Mouse (Mus musculus): ENCODE measurements at regions not wholly inside any gene's neighbourhood (a gene's known extent, or its start where the extent isn't known, plus 50 kb on each side); places are given as distances from the start of the nearest gene placed in this dataset.

GRCm38 (mm10) chr1:47097084-47097996, 204.7 kb upstream of the Slc39a10 start:
- DNase-seq (ENCODE audit: low read depth in 1 of 2, low spot score in 2 of 2): no peak

- DNase-seq (ENCODE audit: low read depth in 1 of 2, low spot score in 2 of 2): no peak
Observed at GRCm38 (mm10) chr1:47094498-47094897, 201.8 kb upstream of the Slc39a10 start.

GRCm38 (mm10) chr1:47093289-47093947, 200.8 kb upstream of the Slc39a10 start:
- no peak for DNase-seq (ENCODE audit: low read depth in 1 of 2, low spot score in 2 of 2)

- DNase-seq (ENCODE audit: low read depth in 1 of 2, low spot score in 2 of 2): no peak
Observed at GRCm38 (mm10) chr1:47076423-47076822, 183.8 kb upstream of the Slc39a10 start.

- DNase-seq (ENCODE audit: low read depth in 1 of 2, low spot score in 2 of 2): no peak
Observed at GRCm38 (mm10) chr1:47058149-47058548, 165.5 kb upstream of the Slc39a10 start.

GRCm38 (mm10) chr1:47057344-47057743, 164.7 kb upstream of the Slc39a10 start:
- DNase-seq (ENCODE audit: low read depth in 1 of 2, low spot score in 2 of 2): no peak

GRCm38 (mm10) chr1:47051109-47051508, 158.5 kb upstream of the Slc39a10 start:
- no peak for DNase-seq (ENCODE audit: low read depth in 1 of 2, low spot score in 2 of 2)

- DNase-seq (ENCODE audit: low read depth in 1 of 2, low spot score in 2 of 2): no peak
Observed at GRCm38 (mm10) chr1:47050492-47050891, 157.8 kb upstream of the Slc39a10 start.

- DNase-seq (ENCODE audit: low read depth in 1 of 2, low spot score in 2 of 2): no peak
Observed at GRCm38 (mm10) chr1:47037576-47037975, 144.9 kb upstream of the Slc39a10 start.

GRCm38 (mm10) chr1:47019356-47019755, 126.7 kb upstream of the Slc39a10 start:
- no peak for DNase-seq (ENCODE audit: low read depth in 1 of 2, low spot score in 2 of 2)

GRCm38 (mm10) chr1:47014526-47014925, 121.9 kb upstream of the Slc39a10 start:
- DNase-seq (ENCODE audit: low read depth in 1 of 2, low spot score in 2 of 2): no peak

GRCm38 (mm10) chr1:47003746-47004145, 111.1 kb upstream of the Slc39a10 start:
- DNase-seq (ENCODE audit: low read depth in 1 of 2, low spot score in 2 of 2): no peak

- no peak for DNase-seq (ENCODE audit: low read depth in 1 of 2, low spot score in 2 of 2)
Observed at GRCm38 (mm10) chr1:46999337-46999736, 106.7 kb upstream of the Slc39a10 start.

GRCm38 (mm10) chr1:46985978-46986377, 93.3 kb upstream of the Slc39a10 start:
- no peak for DNase-seq (ENCODE audit: low read depth in 1 of 2, low spot score in 2 of 2)

- no peak for DNase-seq (ENCODE audit: low read depth in 1 of 2, low spot score in 2 of 2)
Observed at GRCm38 (mm10) chr1:46983093-46983492, 90.4 kb upstream of the Slc39a10 start.

GRCm38 (mm10) chr1:46970470-46970869, 77.8 kb upstream of the Slc39a10 start:
- DNase-seq (ENCODE audit: low read depth in 1 of 2, low spot score in 2 of 2): peak in 1 of 2 experiments; percentile 4

GRCm38 (mm10) chr1:46968361-46968760, 75.7 kb upstream of the Slc39a10 start:
- DNase-seq (ENCODE audit: low read depth in 1 of 2, low spot score in 2 of 2): no peak

GRCm38 (mm10) chr1:46966917-46967266, 74.2 kb upstream of the Slc39a10 start:
- no peak for DNase-seq (ENCODE audit: low read depth in 1 of 2, low spot score in 2 of 2)

- DNase-seq (ENCODE audit: low read depth in 1 of 2, low spot score in 2 of 2): no peak
Observed at GRCm38 (mm10) chr1:46965996-46966916, 73.6 kb upstream of the Slc39a10 start.

- DNase-seq (ENCODE audit: low read depth in 1 of 2, low spot score in 2 of 2): no peak
Observed at GRCm38 (mm10) chr1:46963973-46964727, 71.5 kb upstream of the Slc39a10 start.

Measured in monocyte, adult 2 months (primary cell).